Mouse (Mus musculus) frontal cortex, adult 2 months (tissue): ENCODE data around the gene Igfbp7. TPM values are rescaled to one million over a fixed set of nuclear protein-coding genes. Genes with fewer than 3 reads are reported as not detected.

Experiments used
- DNase-seq, 2 experiments: peaks; one replicate each; pipeline ENCODE4 v3.0.0; 2022; ENCODE audit warnings: low spot score in 1 of 2; ENCODE audit errors: extremely low spot score in 1 of 2
- polyA plus RNA-seq: library from polyadenylated mRNA; depleted of rRNA; stranded (reverse); fragments of >200 nt; gene quantifications from 2 replicates; pipeline ENCODE4 v1.2.3, GENCODE M21; 2012

Gene Igfbp7
- polyA plus RNA-seq, 1 experiment, result 99.9 TPM

- DNase-seq, result no peak
Measured at GRCm38 (mm10) chr5:77381686-77382085, 26.2 kb downstream of the Igfbp7 start.

GRCm38 (mm10) chr5:77381283-77381682 is 26.6 kb downstream of the Igfbp7 start:
- no peak for DNase-seq

- no peak for DNase-seq
Measured at GRCm38 (mm10) chr5:77380321-77380901, 27.4 kb downstream of the Igfbp7 start.

GRCm38 (mm10) chr5:77379434-77380135 is 28.3 kb downstream of the Igfbp7 start:
- no peak for DNase-seq

- no peak for DNase-seq
Measured at GRCm38 (mm10) chr5:77378027-77378426, 29.8 kb downstream of the Igfbp7 start.

- DNase-seq, result no peak
Measured at GRCm38 (mm10) chr5:77375546-77375945, 32.3 kb downstream of the Igfbp7 start.

- peak in 1 of 2 experiments; percentile 37 for DNase-seq
Measured at GRCm38 (mm10) chr5:77374945-77375344, 32.9 kb downstream of the Igfbp7 start.

GRCm38 (mm10) chr5:77372778-77373177 is 35.1 kb downstream of the Igfbp7 start:
- no peak for DNase-seq

GRCm38 (mm10) chr5:77372242-77372641 is 35.6 kb downstream of the Igfbp7 start:
- DNase-seq, result no peak

GRCm38 (mm10) chr5:77370378-77370892 is 37.4 kb downstream of the Igfbp7 start:
- no peak for DNase-seq

GRCm38 (mm10) chr5:77369394-77369793 is 38.4 kb downstream of the Igfbp7 start:
- no peak for DNase-seq

- no peak for DNase-seq
Measured at GRCm38 (mm10) chr5:77368194-77368593, 39.6 kb downstream of the Igfbp7 start.

GRCm38 (mm10) chr5:77367682-77368081 is 40.2 kb downstream of the Igfbp7 start:
- no peak for DNase-seq

- DNase-seq, result no peak
Measured at GRCm38 (mm10) chr5:77367145-77367544, 40.7 kb downstream of the Igfbp7 start.

- no peak for DNase-seq
Measured at GRCm38 (mm10) chr5:77366313-77366712, 41.5 kb downstream of the Igfbp7 start.

GRCm38 (mm10) chr5:77364443-77365038 is 43.3 kb downstream of the Igfbp7 start:
- no peak for DNase-seq

GRCm38 (mm10) chr5:77363650-77364049 is 44.2 kb downstream of the Igfbp7 start:
- peak in 1 of 2 experiments; percentile 58 for DNase-seq

GRCm38 (mm10) chr5:77362120-77362519 is 45.7 kb downstream of the Igfbp7 start:
- no peak for DNase-seq

- no peak for DNase-seq
Measured at GRCm38 (mm10) chr5:77361006-77361405, 46.8 kb downstream of the Igfbp7 start.

- DNase-seq, result no peak
Measured at GRCm38 (mm10) chr5:77359971-77360370, 47.9 kb downstream of the Igfbp7 start.

- no peak for DNase-seq
Measured at GRCm38 (mm10) chr5:77358347-77358746, 49.5 kb downstream of the Igfbp7 start.
